Mouse (Mus musculus): Measurements from ENCODE around the gene Zfand2a. TPM values are rescaled to one million over a fixed set of nuclear protein-coding genes. Genes with fewer than 3 reads are reported as not detected.

The Zfand2a gene
- polyA plus RNA-seq, 1 experiment from 2014 or later = 18.0 TPM

GRCm38 (mm10) chr5:139427001-139427400, 57.3 kb downstream of the Zfand2a start:
- Histone ChIP-seq H3K36me3 (0 out of 2 replicates have a peak, but pooled peaks cover 6% of the 10 kb centered on the region), H3K4me3 (no peak overlapping the region), H3K9ac (no peak overlapping the region), H3K4me2 (no peak overlapping the region), H3K27ac (replicated peaks) (no peak overlapping the region), H3K27me3 (no peaks in the 10 kb centered on the region), H3K4me1 (replicated peaks) (peaks cover 72% of the 10 kb centered on the region), H3K9me3 (no peaks in the 10 kb centered on the region)
- 87% methylated on average over 9 of the region's 9 CpGs for WGBS
- no peak for ATAC-seq (ENCODE audit: low read depth)

GRCm38 (mm10) chr5:139425198-139425597, 59.2 kb downstream of the Zfand2a start:
- 0 out of 2 replicates have a peak, but pooled peaks cover 6% of the 10 kb centered on the region for H3K36me3 ChIP-seq
- peaks cover 65% of the 10 kb centered on the region for H3K4me1 ChIP-seq (replicated peaks)
- no peak for ATAC-seq (ENCODE audit: low read depth)
- H3K9me3 ChIP-seq = no peaks in the 10 kb centered on the region
- H3K4me2 ChIP-seq = no peak overlapping the region
- H3K27me3 ChIP-seq = no peaks in the 10 kb centered on the region
- 82% methylated on average over 9 of the region's 9 CpGs for WGBS
- H3K27ac ChIP-seq (replicated peaks) = no peak overlapping the region
- H3K9ac ChIP-seq = no peak overlapping the region
- H3K4me3 ChIP-seq = no peak overlapping the region

GRCm38 (mm10) chr5:139423026-139423865, 61.1 kb downstream of the Zfand2a start, which contains the start of gene Gper1:
Gene Gper1 (plus strand): TSS chr5:139423151.
- Histone ChIP-seq H3K9me3 (no peaks in the 10 kb centered on the region), H3K36me3 (0 out of 2 replicates have a peak, but pooled peaks cover 6% of the 10 kb centered on the region), H3K4me2 (peak within 1 kb of the TSS; percentile 52), H3K4me3 (peak within 1 kb of the TSS; percentile 37), H3K27ac (replicated peaks) (peak within 1 kb of the TSS; percentile 62), H3K4me1 (replicated peaks) (peaks cover 66% of the 10 kb centered on the region), H3K27me3 (no peaks in the 10 kb centered on the region), H3K9ac (peak within 1 kb of the TSS; percentile 66)
- ATAC-seq (ENCODE audit: low read depth) = peak; percentile 60; the same call in 1 of the 2 replicates
- WGBS = 42% methylated on average over 21 of the region's 21 CpGs

Other genes starting within 250 kb of the Zfand2a start
- gene Get4, start 232.2 kb downstream of the Zfand2a start, polyA plus RNA-seq (2015; fragmentation: Nextera tagmentation; extraction: Ambion mirVana) = 116 and 119 TPM in 2 replicates
- 51.5 and 66.3 TPM in 2 replicates for gene Adap1, start 158.9 kb downstream of the Zfand2a start, polyA plus RNA-seq (2015; fragmentation: Nextera tagmentation; extraction: Ambion mirVana)
- gene Cox19, start 133.1 kb downstream of the Zfand2a start, polyA plus RNA-seq (2015; fragmentation: Nextera tagmentation; extraction: Ambion mirVana) = 113 and 120 TPM in 2 replicates
- gene Cyp2w1, start 131.9 kb downstream of the Zfand2a start, polyA plus RNA-seq (2015; fragmentation: Nextera tagmentation; extraction: Ambion mirVana) = not detected in 2 replicates
- 1.8 and 1.9 TPM in 2 replicates for gene Gpr146, start 106.9 kb downstream of the Zfand2a start, polyA plus RNA-seq (2015; fragmentation: Nextera tagmentation; extraction: Ambion mirVana)
- 0.38 and 0.39 TPM in 2 replicates for gene C130050O18Rik, start 79.3 kb downstream of the Zfand2a start, polyA plus RNA-seq (2015; fragmentation: Nextera tagmentation; extraction: Ambion mirVana)
- gene Gper1, start 61.4 kb downstream of the Zfand2a start, polyA plus RNA-seq (2015; fragmentation: Nextera tagmentation; extraction: Ambion mirVana) = 8.5 and 9.9 TPM in 2 replicates
- 14.9 and 15.1 TPM in 2 replicates for gene 3110082I17Rik, start 24.0 kb downstream of the Zfand2a start, polyA plus RNA-seq (2015; fragmentation: Nextera tagmentation; extraction: Ambion mirVana)
- 43.3 and 46.4 TPM in 2 replicates for gene Uncx, start 58.9 kb upstream of the Zfand2a start, polyA plus RNA-seq (2015; fragmentation: Nextera tagmentation; extraction: Ambion mirVana)